Mouse (Mus musculus): ENCODE measurements at regions not wholly inside any gene's neighbourhood (a gene's known extent, or its start where the extent isn't known, plus 50 kb on each side); places are given as distances from the start of the nearest gene placed in this dataset.

GRCm38 (mm10) chr7:68440661-68441150, 167.1 kb downstream of the Fam169b start:
- DNase-seq (ENCODE audit: low spot score in 2 of 2): no peak

DNA sequence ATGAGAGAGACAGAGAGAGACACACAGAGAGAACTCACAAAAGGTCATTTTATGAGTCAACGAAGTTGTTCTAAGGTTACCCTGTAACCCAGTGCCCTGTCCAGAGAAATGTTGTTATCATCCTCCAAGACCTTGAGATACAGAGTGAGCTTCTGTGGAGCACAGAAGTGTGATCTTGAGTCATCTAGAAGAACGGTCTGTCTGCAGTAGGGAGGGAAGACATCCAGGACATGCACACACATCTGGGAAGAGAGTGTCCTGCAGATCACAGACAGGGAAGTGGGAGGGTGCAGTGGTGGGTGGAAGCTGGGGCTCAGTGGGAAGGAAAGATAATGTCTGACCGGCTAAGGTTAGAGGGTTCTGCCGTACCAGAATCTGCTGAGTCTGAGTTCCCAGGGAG, 155.3 kb downstream of the Fam169b start:
- DNase-seq (ENCODE audit: low spot score in 2 of 2): no peak

- DNase-seq (ENCODE audit: low spot score in 2 of 2): no peak
Measured at GRCm38 (mm10) chr7:68415890-68416289, 142.3 kb downstream of the Fam169b start.

DNA sequence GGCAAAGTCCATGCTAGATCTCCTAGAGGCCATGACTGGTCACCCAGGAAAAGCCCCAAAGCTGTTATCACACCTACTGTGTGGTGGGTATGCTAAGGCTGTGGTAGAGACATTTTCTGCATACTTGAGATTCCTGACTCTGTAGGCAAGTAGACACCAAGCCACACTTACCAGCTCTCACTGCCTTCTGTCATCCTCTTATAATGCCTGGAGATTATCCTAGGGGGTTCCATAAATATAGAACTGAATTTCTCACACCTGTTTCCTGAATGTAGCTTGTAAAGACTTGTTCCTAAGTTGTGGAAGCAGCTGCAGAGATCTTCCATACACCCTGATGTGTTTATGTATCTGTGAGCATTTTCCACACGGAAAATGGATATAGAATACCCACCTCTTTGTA, 139.1 kb downstream of the Fam169b start:
- no peak for DNase-seq (ENCODE audit: low spot score in 2 of 2)
